Mouse (Mus musculus): ENCODE data around the gene Secisbp2l. TPM values are rescaled to one million over a fixed set of nuclear protein-coding genes. Genes with fewer than 3 reads are reported as not detected.

The Secisbp2l gene
- total RNA-seq, 4 experiments from 2014 or later, result 13.2 to 18.6 (median 14.9) TPM

GRCm38 (mm10) chr2:125706510-125706921 lies 76.2 kb downstream of the Secisbp2l start:
- DNase-seq (ENCODE audit: low spot score in 2 of 2), result no peak

DNA sequence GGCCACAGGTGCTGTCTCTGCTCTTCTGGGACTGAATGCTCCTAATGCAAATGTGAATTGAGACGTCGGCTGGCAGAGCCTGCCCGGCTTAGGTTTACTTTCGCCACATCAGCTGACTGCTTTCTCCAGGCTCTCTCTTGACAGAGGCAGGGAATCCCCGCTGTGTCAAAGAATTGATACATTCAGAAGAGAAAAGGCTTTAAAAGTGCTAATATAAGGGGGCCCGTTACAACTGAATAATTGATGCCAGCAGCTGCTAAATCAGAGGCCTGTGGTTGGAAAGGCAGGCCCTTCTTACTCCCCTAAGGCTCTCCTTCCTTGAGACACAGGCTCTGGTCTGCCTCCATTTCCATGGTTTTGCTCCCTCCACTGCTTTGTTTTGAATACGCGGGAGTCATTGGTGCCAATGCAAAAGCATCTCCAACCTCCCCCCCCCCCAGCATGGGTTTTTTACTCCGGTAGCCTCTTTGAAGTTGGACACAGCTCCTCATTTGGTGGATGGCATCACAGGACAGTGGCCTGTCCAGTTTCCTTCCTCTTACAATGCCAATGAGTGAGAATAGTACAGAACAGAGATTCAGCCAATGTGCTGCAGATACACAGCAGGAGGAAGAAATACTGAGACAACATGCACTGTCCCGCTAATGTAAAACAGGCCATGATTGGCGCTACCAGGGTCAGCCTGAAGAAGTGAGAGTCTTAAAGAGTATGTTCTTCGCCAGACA lies 77.6 kb downstream of the Secisbp2l start:
- no peak for DNase-seq (ENCODE audit: low spot score in 2 of 2)

DNA sequence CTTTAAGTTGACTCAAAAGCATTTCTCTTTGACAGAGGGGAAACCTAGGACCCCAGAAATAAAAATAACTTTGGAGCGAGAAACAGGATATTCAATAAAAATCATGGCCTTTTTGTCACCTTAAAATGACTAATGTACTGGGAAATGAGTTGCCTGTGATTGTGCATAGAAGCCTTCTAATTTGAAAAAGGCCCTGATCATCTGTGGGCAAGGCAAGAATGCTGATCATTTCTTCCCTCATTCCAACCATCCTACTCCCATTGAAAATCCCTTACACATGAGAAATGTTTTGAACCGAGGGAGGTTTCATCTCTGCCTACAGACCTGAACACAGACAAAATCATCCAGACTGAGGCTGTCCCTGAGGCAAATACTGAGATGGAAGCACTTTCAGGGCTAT lies 79.8 kb downstream of the Secisbp2l start:
- no peak for DNase-seq (ENCODE audit: low spot score in 2 of 2)

DNA sequence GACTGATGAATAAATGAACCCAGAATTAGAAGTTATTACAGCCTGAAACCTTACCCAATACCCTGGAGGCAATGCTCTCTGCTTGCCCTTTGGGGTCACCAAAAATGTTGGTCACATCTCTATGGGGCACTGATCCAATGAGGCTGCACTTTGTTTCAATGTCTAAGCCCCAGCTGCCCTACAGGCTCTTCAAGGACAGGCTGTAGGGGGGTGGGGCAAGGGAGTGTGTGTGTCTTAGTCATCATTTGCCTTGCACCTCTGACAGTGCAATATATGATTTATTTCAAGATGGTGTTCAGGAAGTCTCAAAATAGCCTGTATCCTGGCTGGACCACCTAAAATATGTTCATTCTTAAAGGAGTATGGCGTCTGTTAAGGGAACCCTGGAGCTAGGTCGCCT lies 81.1 kb downstream of the Secisbp2l start:
- no peak for DNase-seq (ENCODE audit: low spot score in 2 of 2)

DNA sequence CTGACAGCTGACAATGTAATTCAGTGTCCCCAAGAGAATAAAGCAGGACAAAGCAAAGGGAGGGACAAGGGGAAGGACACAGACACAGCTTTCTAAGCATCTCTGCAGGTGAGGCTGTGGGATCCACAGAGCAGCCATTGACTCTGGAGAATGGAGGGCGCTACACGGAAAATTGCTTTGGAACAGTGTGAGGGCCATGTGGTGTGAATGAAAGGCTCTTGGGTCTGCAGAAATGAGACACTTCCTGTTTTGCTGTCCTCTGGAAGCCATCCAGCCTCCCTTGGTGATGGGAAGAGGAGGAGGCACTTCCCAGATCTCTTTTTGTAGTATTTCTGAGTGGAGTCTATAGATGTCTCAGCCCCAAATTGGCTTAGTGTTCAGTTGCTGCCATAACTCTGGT lies 86.5 kb downstream of the Secisbp2l start:
- no peak for DNase-seq (ENCODE audit: low spot score in 2 of 2)

DNA sequence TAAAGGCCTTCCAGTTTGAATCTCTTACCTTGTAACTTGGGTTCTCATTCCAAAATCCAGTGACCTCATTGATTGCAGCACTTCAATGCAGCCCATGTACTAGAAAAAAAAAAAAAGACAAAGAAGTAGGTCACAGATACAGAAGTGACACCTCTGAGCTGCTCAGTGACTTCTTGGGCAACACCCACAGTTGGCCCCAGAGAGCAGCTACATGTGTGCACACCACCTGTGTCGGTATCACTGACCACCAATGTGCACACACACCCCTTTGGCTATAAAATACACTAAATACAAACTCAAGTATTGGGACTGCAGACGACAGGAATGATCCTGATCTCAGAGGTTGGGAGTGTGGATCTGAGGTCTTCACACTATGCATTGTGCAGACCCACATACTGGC lies 87.9 kb downstream of the Secisbp2l start:
- DNase-seq (ENCODE audit: low spot score in 2 of 2), result no peak

DNA sequence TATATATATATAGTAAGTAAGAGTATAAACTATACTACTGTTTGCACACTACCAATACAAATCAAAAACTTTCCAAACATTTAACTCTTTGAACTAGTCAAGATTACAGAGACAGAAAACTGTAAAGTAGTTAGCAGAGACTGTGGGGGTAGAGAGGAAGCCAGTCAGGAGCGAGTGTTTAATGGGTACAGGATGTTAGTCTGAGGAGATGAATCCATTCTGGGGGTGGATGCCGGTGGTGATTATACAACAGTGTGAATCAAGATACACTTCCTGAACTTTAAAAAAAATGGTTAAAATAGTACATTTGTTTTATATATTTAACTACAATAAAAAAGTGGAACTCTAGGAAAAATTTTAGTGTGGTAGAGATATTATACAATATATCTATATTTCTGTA lies 90.7 kb downstream of the Secisbp2l start:
- no peak for DNase-seq (ENCODE audit: low spot score in 2 of 2)

Other genes starting within 250 kb of the Secisbp2l start
- 1 to 10 TPM in 1 of 4 experiments, under 1 TPM in 3; 0.58 to 1.0 (median 0.78) TPM for gene Cep152, start 157.8 kb downstream of the Secisbp2l start, total RNA-seq (2022)
- gene Eid1, start 109.8 kb downstream of the Secisbp2l start, total RNA-seq (2022), result 10 to 100 TPM; 17.1 to 24.7 (median 19.2) TPM
- gene Shc4, start 58.7 kb downstream of the Secisbp2l start, total RNA-seq (2022), result under 1 TPM; 0.75 to 0.99 (median 0.82) TPM
- gene Galk2, start 76.2 kb upstream of the Secisbp2l start, total RNA-seq (2022), result 1 to 10 TPM; 2.2 to 4.0 (median 3.1) TPM
- gene Cops2, start 76.3 kb upstream of the Secisbp2l start, total RNA-seq (2022), result 100 to 1,000 TPM in 2 of 4 experiments, 10 to 100 TPM in 2; 92.1 to 111 (median 103) TPM

Data from gastrocnemius, adult 8-10 months (tissue).